18 mouse cellular contexts compared by ENCODE assay signal in the genomic region with DNA sequence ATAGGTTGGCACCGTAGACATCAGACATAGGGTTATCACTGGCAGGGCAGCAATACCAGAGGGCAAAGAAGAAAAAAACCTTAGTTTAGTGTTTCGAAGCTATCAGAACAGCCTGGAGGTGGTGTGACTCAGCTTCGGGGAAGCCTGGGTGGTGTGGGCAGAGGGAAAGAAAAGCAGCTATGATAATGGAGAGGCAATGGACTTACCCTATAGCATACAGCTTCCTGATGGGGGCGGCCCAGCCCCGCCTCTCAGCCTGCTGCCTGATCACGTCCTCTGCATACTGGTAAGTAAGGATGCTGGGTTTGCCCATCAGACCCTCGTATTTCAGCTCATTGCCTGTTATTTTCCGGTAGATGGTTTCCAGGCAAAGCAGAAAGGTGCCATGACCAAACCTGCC. TPM values are rescaled to one million over a fixed set of nuclear protein-coding genes. Genes with fewer than 3 reads are reported as not detected.
A peak's percentile ranks its signal among the peaks of the same experiment; 100 is the strongest.
DNase-seq lines count a peak whose midpoint lies in the region; ATAC-seq lines count a peak whose summit lies in the region.
"Had no signal": no experiment of that assay in that cellular context is flagged by ENCODE, and none has a peak within 500 bp of the region (broad histone marks: within the 10 kb centered on the region; RNA-seq: fewer than 3 reads in every experiment).

No protein-coding gene starts in this region.

- peaks cover 70% of the 10 kb centered on the region for H3K36me3 ChIP-seq in megakaryocyte, embryonic 14.5 days (replicated peaks; ENCODE audit: low read length)
- H3K36me3 ChIP-seq in liver, embryonic 11.5 days (ENCODE audit: control insufficient read depth, insufficient read depth, low read length): peaks cover 11% of the 10 kb centered on the region

- ATAC-seq in megakaryocyte, adult 5-6 weeks (ENCODE audit: poor library complexity, severe bottlenecking): no peak
- ATAC-seq in liver, embryonic 11.5 days (replicated peaks; ENCODE audit: low FRiP score): 0 out of 2 replicates have a peak, but pooled peaks have one; percentile 53

- WGBS in liver, embryonic 11.5 days: 77% methylated on average over 8 of the region's 8 CpGs

- H3K9me3 ChIP-seq in megakaryocyte, embryonic 14.5 days: no peaks in the 10 kb centered on the region
- no peaks in the 10 kb centered on the region for H3K9me3 ChIP-seq in liver, embryonic 11.5 days (ENCODE audit: control insufficient read depth, low read length)
- H3K9me3 ChIP-seq: embryonic facial prominence, embryonic 12.5 days; hindbrain, embryonic 15.5 days; liver, embryonic 15.5 days; neural tube, embryonic 12.5 days had no signal

- H3K27me3 ChIP-seq in megakaryocyte, embryonic 14.5 days (replicated peaks): no peaks in the 10 kb centered on the region
- no peaks in the 10 kb centered on the region for H3K27me3 ChIP-seq in liver, embryonic 11.5 days (replicated peaks; ENCODE audit: control insufficient read depth, insufficient read depth, low read length)
- H3K27me3 ChIP-seq: CH12.LX; embryonic facial prominence, embryonic 12.5 days; hindbrain, embryonic 15.5 days; liver, embryonic 15.5 days; neural tube, embryonic 12.5 days had no signal

- no peak overlapping the region for H3K9ac ChIP-seq in liver, embryonic 11.5 days (ENCODE audit: low read depth, low read length)
- H3K9ac ChIP-seq: embryonic facial prominence, embryonic 12.5 days; hindbrain, embryonic 15.5 days; liver, embryonic 15.5 days; neural tube, embryonic 12.5 days had no signal

- peaks cover 67% of the 10 kb centered on the region for H3K4me1 ChIP-seq in megakaryocyte, embryonic 14.5 days
- no peaks in the 10 kb centered on the region for H3K4me1 ChIP-seq in liver, embryonic 11.5 days (replicated peaks; ENCODE audit: control insufficient read depth, insufficient read depth, low read length)
- H3K4me1 ChIP-seq: hindbrain, embryonic 15.5 days; neural tube, embryonic 12.5 days had no signal

- peak overlapping the region; percentile 80 for H3K4me3 ChIP-seq in megakaryocyte, embryonic 14.5 days (replicated peaks)
- no peak overlapping the region for H3K4me3 ChIP-seq in liver, embryonic 11.5 days (ENCODE audit: low read depth, low read length)
- H3K4me3 ChIP-seq: embryonic facial prominence, embryonic 12.5 days; gastrocnemius, adult 2 months; hindbrain, embryonic 15.5 days; liver, embryonic 15.5 days; neural tube, embryonic 12.5 days had no signal

- peak; percentile 78 to 83 for DNase-seq in frontal cortex, postnatal 36 days (ENCODE audit: low spot score in 2 of 2)
- DNase-seq in liver, embryonic 11.5 days (ENCODE audit: low spot score): no peak
- DNase-seq in telencephalon, adult 2 months (ENCODE audit: low read depth, low spot score): peak; percentile 74
- no peak for DNase-seq in kidney, adult 11 months
- DNase-seq in embryo, embryonic 11 days: no peak
- DNase-seq: cerebellum, adult 8-10 months; gastrocnemius, adult 2 months; heart, adult 18-20 months; heart, postnatal 10 days; kidney, adult 9 months; thymus, adult 18-20 months had no signal

- H3K4me2 ChIP-seq in liver, embryonic 11.5 days: no peak overlapping the region
- H3K4me2 ChIP-seq: embryonic facial prominence, embryonic 12.5 days; hindbrain, embryonic 15.5 days; liver, embryonic 15.5 days; neural tube, embryonic 12.5 days had no signal

- no peak overlapping the region for H3K27ac ChIP-seq in liver, embryonic 11.5 days (ENCODE audit: low read depth, low read length)
- H3K27ac ChIP-seq: embryonic facial prominence, embryonic 12.5 days; gastrocnemius, adult 2 months; hindbrain, embryonic 15.5 days; liver, embryonic 15.5 days; neural tube, embryonic 12.5 days had no signal

RNA-seq across cellular contexts. Expression of gene Tmem121b, which starts 16.8 kb away (rescaled TPM):
- polyA plus RNA-seq in megakaryocyte, embryonic 14.5 days (2012; ENCODE audit: insufficient read depth, low replicate concordance): 1.1 TPM in 1 of 2 replicates, not detected in the other
- total RNA-seq in megakaryocyte, adult 5-6 weeks (2015): 0.05 TPM in 1 of 2 replicates, not detected in the other
- total RNA-seq in megakaryocyte, adult 5-6 weeks (2017): not detected in 2 replicates
- 0.07 TPM in 1 of 2 replicates, not detected in the other for polyA plus RNA-seq in liver, embryonic 11.5 days (2014; fragmentation: Nextera tagmentation; extraction: Ambion mirVana)
- total RNA-seq: CH12.LX; gastrocnemius, adult 2 months; heart, adult 18-20 months had no signal
- polyA plus RNA-seq: liver, embryonic 15.5 days had no signal

RNA-seq across cellular contexts. Expression of gene Hdhd5, which starts 20.7 kb away (rescaled TPM):
- polyA plus RNA-seq in megakaryocyte, embryonic 14.5 days (2012; ENCODE audit: insufficient read depth, low replicate concordance): 2.1 and 4.8 TPM in 2 replicates
- total RNA-seq in megakaryocyte, adult 5-6 weeks (2015): 4.4 and 6.6 TPM in 2 replicates
- total RNA-seq in megakaryocyte, adult 5-6 weeks (2017): 9.4 and 11.0 TPM in 2 replicates
- polyA plus RNA-seq in liver, embryonic 11.5 days (2014; fragmentation: Nextera tagmentation; extraction: Ambion mirVana): 19.9 and 20.7 TPM in 2 replicates

RNA-seq across cellular contexts. Expression of gene Il17ra, which starts 47.4 kb away (rescaled TPM):
- polyA plus RNA-seq in megakaryocyte, embryonic 14.5 days (2012; ENCODE audit: insufficient read depth, low replicate concordance): 8.7 and 11.2 TPM in 2 replicates
- 93.8 and 108 TPM in 2 replicates for total RNA-seq in megakaryocyte, adult 5-6 weeks (2015)
- total RNA-seq in megakaryocyte, adult 5-6 weeks (2017): 76.6 and 79.8 TPM in 2 replicates
- 6.8 and 8.7 TPM in 2 replicates for polyA plus RNA-seq in liver, embryonic 11.5 days (2014; fragmentation: Nextera tagmentation; extraction: Ambion mirVana)

Comparison
In these comparisons a context has a peak if more than half of its experiments do, and no peak if none do; other contexts are left out.
1. DNase-seq: peak in frontal cortex, postnatal 36 days (2 of 2) and telencephalon, adult 2 months (single experiment); none in liver, embryonic 11.5 days (single experiment), kidney, adult 11 months (single experiment) and embryo, embryonic 11 days (single experiment).